Mouse (Mus musculus) brain, embryonic 18.5 days (tissue): ENCODE data around the gene 2610301B20Rik.
"Not testable (repeated sequence)": the region's sequence is repeated elsewhere in the genome, so short reads cannot be mapped to it uniquely, and the experiment has no call there.

Experiments
- DNase-seq: peaks from one replicate; pipeline ENCODE4 v3.0.0-alpha.2; 2012; ENCODE audit warnings: low read depth, low spot score

2610301B20Rik gene

GRCm38 (mm10) chr4:10873920-10874665 lies at the start of gene 2610301B20Rik:
Gene 2610301B20Rik (plus strand): TSS chr4:10874498.
- peak; percentile 84 for DNase-seq

- no peak for DNase-seq
Observed at GRCm38 (mm10) chr4:10833273-10833672, 41.0 kb upstream of the 2610301B20Rik start.

GRCm38 (mm10) chr4:10835252-10836051 lies 38.8 kb upstream of the 2610301B20Rik start:
- DNase-seq, result no peak

GRCm38 (mm10) chr4:10845848-10846247 lies 28.4 kb upstream of the 2610301B20Rik start:
- no peak for DNase-seq

- no peak for DNase-seq
Observed at GRCm38 (mm10) chr4:10849812-10850211, 24.5 kb upstream of the 2610301B20Rik start.

GRCm38 (mm10) chr4:10851013-10851412 lies 23.3 kb upstream of the 2610301B20Rik start:
- DNase-seq, result no peak

- no peak for DNase-seq
Observed at GRCm38 (mm10) chr4:10859174-10859573, 15.1 kb upstream of the 2610301B20Rik start.

- no peak for DNase-seq
Observed at GRCm38 (mm10) chr4:10859911-10860581, 14.3 kb upstream of the 2610301B20Rik start.

GRCm38 (mm10) chr4:10860825-10861224 lies 13.5 kb upstream of the 2610301B20Rik start:
- DNase-seq, result no peak

GRCm38 (mm10) chr4:10862882-10863281 lies 11.4 kb upstream of the 2610301B20Rik start:
- not testable (repeated sequence) for DNase-seq

GRCm38 (mm10) chr4:10872231-10872630 lies 2.1 kb upstream of the 2610301B20Rik start:
- no peak for DNase-seq

- no peak for DNase-seq
Observed at GRCm38 (mm10) chr4:10872685-10873539, 1.4 kb upstream of the 2610301B20Rik start.

- DNase-seq, result no peak
Observed at GRCm38 (mm10) chr4:10873549-10873919, 764 bp upstream of the 2610301B20Rik start.

GRCm38 (mm10) chr4:10874718-10875121 lies 422 bp downstream of the 2610301B20Rik start:
- DNase-seq, result no peak

- no peak for DNase-seq
Observed at GRCm38 (mm10) chr4:10875407-10875806, 1.1 kb downstream of the 2610301B20Rik start.

- DNase-seq, result no peak
Observed at GRCm38 (mm10) chr4:10877057-10877456, 2.8 kb downstream of the 2610301B20Rik start.

GRCm38 (mm10) chr4:10883740-10884408 lies 9.6 kb downstream of the 2610301B20Rik start:
- DNase-seq, result no peak

GRCm38 (mm10) chr4:10888835-10889234 lies 14.5 kb downstream of the 2610301B20Rik start:
- no peak for DNase-seq

GRCm38 (mm10) chr4:10896262-10896661 lies 22.0 kb downstream of the 2610301B20Rik start:
- DNase-seq, result no peak

- no peak for DNase-seq
Observed at GRCm38 (mm10) chr4:10896859-10897258, 22.6 kb downstream of the 2610301B20Rik start.
